Comparison of ENCODE assay signal across 24 mouse cellular contexts in genomic region chr11:109232811-109233210, GRCm38 (mm10).
"Had no signal": no experiment of that assay in that cellular context is flagged by ENCODE, and none has a peak within 500 bp of the region (broad histone marks: within the 10 kb centered on the region; RNA-seq: fewer than 3 reads in every experiment).

No protein-coding gene starts in this region.

- H3K4me2 ChIP-seq: heart, embryonic 12.5 days; hindbrain, embryonic 13.5 days; hindbrain, embryonic 15.5 days; kidney, embryonic 15.5 days; limb, embryonic 13.5 days; limb, embryonic 15.5 days; liver, embryonic 11.5 days; liver, embryonic 13.5 days had no signal

- H3K4me3 ChIP-seq: heart, embryonic 10.5 days; heart, embryonic 12.5 days; hindbrain, embryonic 13.5 days; hindbrain, embryonic 15.5 days; kidney, embryonic 15.5 days; layer of hippocampus, adult 2 months; limb, embryonic 13.5 days; limb, embryonic 15.5 days; liver, embryonic 13.5 days had no signal

- H3K27ac ChIP-seq: heart, embryonic 10.5 days; hindbrain, embryonic 13.5 days; hindbrain, embryonic 15.5 days; hindbrain, postnatal 0 days; kidney, embryonic 15.5 days; kidney, postnatal 0 days; layer of hippocampus, adult 2 months; limb, embryonic 13.5 days; limb, embryonic 15.5 days; liver, embryonic 13.5 days had no signal

- ATAC-seq: hindbrain, postnatal 0 days; intestine, embryonic 16.5 days had no signal

- H3K27me3 ChIP-seq: hindbrain, embryonic 13.5 days; hindbrain, embryonic 15.5 days; kidney, embryonic 15.5 days; limb, embryonic 13.5 days; liver, embryonic 13.5 days had no signal

- H3K36me3 ChIP-seq: heart, embryonic 10.5 days; heart, embryonic 12.5 days; hindbrain, embryonic 15.5 days; kidney, embryonic 15.5 days; limb, embryonic 13.5 days; limb, embryonic 15.5 days; liver, embryonic 13.5 days had no signal

- H3K9ac ChIP-seq: heart, embryonic 12.5 days; hindbrain, embryonic 13.5 days; hindbrain, embryonic 15.5 days; kidney, embryonic 15.5 days; limb, embryonic 13.5 days; limb, embryonic 15.5 days; liver, embryonic 13.5 days had no signal

- H3K9me3 ChIP-seq: heart, embryonic 10.5 days; heart, embryonic 12.5 days; hindbrain, embryonic 13.5 days; hindbrain, embryonic 15.5 days; kidney, embryonic 15.5 days; limb, embryonic 13.5 days; limb, embryonic 15.5 days; liver, embryonic 13.5 days had no signal

- DNase-seq: gastrocnemius, postnatal 14 days; gastrocnemius, postnatal 36 days; heart, adult 18-20 months; heart, postnatal 10 days; kidney, adult 11 months; kidney, adult 2 months; kidney, adult 9 months; kidney, postnatal 14 days; kidney, postnatal 36 days; layer of hippocampus, postnatal 36 days; left cerebral cortex, postnatal 4 days; liver, embryonic 13.5 days had no signal

- H3K4me1 ChIP-seq: heart, embryonic 10.5 days; heart, embryonic 12.5 days; kidney, embryonic 15.5 days; limb, embryonic 15.5 days; liver, embryonic 13.5 days had no signal
